Mouse (Mus musculus) olfactory bulb, adult 2 months (tissue): ENCODE measurements around the gene Ano9.

ENCODE experiments used
- CTCF ChIP-seq: fragments of 200-500 bp; IDR thresholded peaks from 2 replicates; pipeline ENCODE4 v1.5.1; 2012; ENCODE audit warnings: low read depth, mild to moderate bottlenecking, low read length, moderate library complexity; ENCODE audit not compliant: insufficient read depth
- POLR2A ChIP-seq: fragments of 200-500 bp; IDR thresholded peaks from 2 replicates; pipeline ENCODE4 v1.6.1; 2012; ENCODE audit warnings: mild to moderate bottlenecking, low read depth, low read length, moderate library complexity; ENCODE audit not compliant: insufficient read depth

GRCm38 (mm10) chr7:141058601-141059341, 58.8 kb downstream of the Ano9 start:
- TF ChIP-seq CTCF (no peak), POLR2A (no peak)
